Comparison of ENCODE assay signal across 30 mouse cellular contexts in genomic region chr7:30604944-30605343, GRCm38 (mm10). TPM values are rescaled to one million over a fixed set of nuclear protein-coding genes. Genes with fewer than 3 reads are reported as not detected.
DNase-seq lines count a peak whose midpoint lies in the region; ATAC-seq and TF ChIP-seq lines count a peak whose summit lies in the region.
"Had no signal": no experiment of that assay in that cellular context is flagged by ENCODE, and none has a peak within 500 bp of the region (broad histone marks: within the 10 kb centered on the region; RNA-seq: fewer than 3 reads in every experiment).

No protein-coding gene starts in this region.

- peak; percentile 40; the same call in 1 of the 2 replicates for TF ChIP-seq POLR2A in CH12.LX (IDR thresholded peaks at IDR 0.05; ENCODE audit: low read depth, low read length)
- no peak for TF ChIP-seq POLR2A in thymus, adult 2 months (IDR thresholded peaks at IDR 0.05; ENCODE audit: control insufficient read depth, extremely low read depth, insufficient read depth, low read length, poor library complexity)

- intact Hi-C loops in left cerebral cortex, postnatal 36 days (cut with DNase I): no loop called here

- 83% methylated on average over 8 of the region's 8 CpGs for WGBS in kidney, embryonic 16.5 days
- 90% methylated on average over 8 of the region's 8 CpGs for WGBS in embryonic facial prominence, embryonic 10.5 days
- 87% methylated on average over 8 of the region's 8 CpGs for WGBS in thymus, adult 2 months

- peak overlapping the region; percentile 25; the same call in 1 of the 2 replicates for H3K9ac ChIP-seq in kidney, embryonic 16.5 days (replicated peaks; ENCODE audit: low read length)
- peak overlapping the region; percentile 51 for H3K9ac ChIP-seq in CH12.LX (ENCODE audit: insufficient read depth, low read depth)
- H3K9ac ChIP-seq: embryonic facial prominence, embryonic 12.5 days; embryonic facial prominence, embryonic 15.5 days; forebrain, embryonic 12.5 days; forebrain, embryonic 15.5 days; forebrain, postnatal 0 days had no signal

- TF ChIP-seq RAD21 in CH12.LX (IDR thresholded peaks at IDR 0.05; ENCODE audit: low read depth, low read length): no peak

- H3K4me3 ChIP-seq in kidney, embryonic 16.5 days (ENCODE audit: low read length): no peak overlapping the region
- H3K4me3 ChIP-seq in CH12.LX (replicated peaks in 1 of 3; ENCODE audit: low read depth in 2 of 3, low read length in 2 of 3, poor library complexity in 1 of 3) (peak overlapping the region in 2 of 3 experiments; percentile 23 to 60), E14TG2a.4 (replicated peaks; ENCODE audit: low read length) (0 out of 2 replicates have a peak overlapping the region, but pooled peaks have one; percentile 26)
- no peak overlapping the region for H3K4me3 ChIP-seq in embryonic facial prominence, embryonic 10.5 days
- H3K4me3 ChIP-seq in thymus, adult 2 months (ENCODE audit: control insufficient read depth, insufficient read depth, low read length): no peak overlapping the region
- H3K4me3 ChIP-seq: embryonic facial prominence, embryonic 12.5 days; embryonic facial prominence, embryonic 15.5 days; erythroblast, embryonic 14.5 days; forebrain, embryonic 10.5 days; forebrain, embryonic 12.5 days; forebrain, embryonic 15.5 days had no signal

- dilution Hi-C loops in CH12.LX (cut with MboI; ENCODE audit: extremely low pct_ligation_motif_present, extremely low pct_unique_long_range_greater_than_20kb, low sequenced_read_pairs): no loop called here

- in situ Hi-C loops in CH12.LX (cut with MboI; ENCODE audit: low pct_ligation_motif_present, low pct_unique_long_range_greater_than_20kb, low sequenced_read_pairs): loop anchor here (5.0 kb wide), 1 partner anchor 48 kb away; the partner anchor contains the start of gene Lin37

- no peak for ATAC-seq in kidney, embryonic 16.5 days (ENCODE audit: low FRiP score, low TSS enrichment)
- ATAC-seq: activated CD4-positive, CD25-positive, alpha-beta regulatory T cell, adult 4 months; forebrain, embryonic 15.5 days; forebrain, postnatal 0 days; Patski had no signal

- peaks cover 23% of the 10 kb centered on the region for H3K4me1 ChIP-seq in kidney, embryonic 16.5 days (ENCODE audit: insufficient read depth, low read length)
- peaks cover 23 to 29% of the 10 kb centered on the region in 2 experiments for H3K4me1 ChIP-seq in CH12.LX (ENCODE audit: control insufficient read depth in 1 of 2, insufficient read depth in 2 of 2)
- peaks cover 98% of the 10 kb centered on the region for H3K4me1 ChIP-seq in E14TG2a.4 (replicated peaks; ENCODE audit: low read depth, low read length)
- H3K4me1 ChIP-seq in embryonic facial prominence, embryonic 10.5 days: peaks cover 20% of the 10 kb centered on the region
- H3K4me1 ChIP-seq in thymus, adult 2 months (replicated peaks; ENCODE audit: control insufficient read depth, insufficient read depth, low read length): 0 out of 2 replicates have a peak, but pooled peaks cover 5% of the 10 kb centered on the region
- H3K4me1 ChIP-seq: embryonic facial prominence, embryonic 12.5 days had no signal

- H3K79me2 ChIP-seq in CH12.LX (replicated peaks; ENCODE audit: control insufficient read depth, extremely low read depth, insufficient read depth, poor library complexity, severe bottlenecking): peaks cover 3% of the 10 kb centered on the region

- DNase-seq in kidney, postnatal 36 days: no peak
- DNase-seq in CH12.LX (ENCODE audit: extremely low read depth): no peak
- no peak for DNase-seq in embryonic facial prominence, embryonic 10.5 days (ENCODE audit: low spot score)
- no peak for DNase-seq in thymus, adult 2 months
- no peak for DNase-seq in cerebellum, adult 9-11 months
- DNase-seq in left cerebral cortex, postnatal 36 days (ENCODE audit: low spot score in 2 of 2): no peak
- DNase-seq: adrenal gland, adult 8-10 months; adrenal gland, postnatal 14 days; adrenal gland, postnatal 36 days; cerebellum, adult 11-12 months; cerebellum, adult 2 months; cerebellum, adult 9-10 months; cerebellum, postnatal 14 days; cerebellum, postnatal 36 days; embryo, embryonic 11 days; forebrain, postnatal 0 days had no signal

- no peaks in the 10 kb centered on the region for H3K27me3 ChIP-seq in kidney, embryonic 16.5 days (ENCODE audit: insufficient read depth, low read length)
- H3K27me3 ChIP-seq in CH12.LX (replicated peaks): no peaks in the 10 kb centered on the region
- H3K27me3 ChIP-seq in E14TG2a.4 (ENCODE audit: insufficient read depth, low read length): no peaks in the 10 kb centered on the region
- no peaks in the 10 kb centered on the region for H3K27me3 ChIP-seq in embryonic facial prominence, embryonic 10.5 days (replicated peaks; ENCODE audit: low read depth, poor library complexity, severe bottlenecking)
- H3K27me3 ChIP-seq in thymus, adult 2 months (ENCODE audit: control insufficient read depth, insufficient read depth, low read length): no peaks in the 10 kb centered on the region
- H3K27me3 ChIP-seq: embryonic facial prominence, embryonic 12.5 days; embryonic facial prominence, embryonic 15.5 days; forebrain, embryonic 12.5 days; forebrain, embryonic 15.5 days; Patski had no signal

- no peak overlapping the region for H3K4me2 ChIP-seq in kidney, embryonic 16.5 days (replicated peaks; ENCODE audit: low read depth, low read length)
- H3K4me2 ChIP-seq in CH12.LX (ENCODE audit: insufficient read depth, low read depth, poor library complexity, severe bottlenecking): peak overlapping the region; percentile 52
- H3K4me2 ChIP-seq: embryonic facial prominence, embryonic 12.5 days; embryonic facial prominence, embryonic 15.5 days; forebrain, embryonic 12.5 days; forebrain, embryonic 15.5 days had no signal

- TF ChIP-seq EP300 in CH12.LX (IDR thresholded peaks at IDR 0.05; ENCODE audit: low read length): no peak

- H3K36me3 ChIP-seq in kidney, embryonic 16.5 days (ENCODE audit: insufficient read depth, low read length): no peaks in the 10 kb centered on the region
- peaks cover 0 to 31% of the 10 kb centered on the region in 2 experiments for H3K36me3 ChIP-seq in CH12.LX (replicated peaks in 1 of 2; ENCODE audit: control insufficient read depth in 1 of 2, insufficient read depth in 1 of 2, low read length in 1 of 2)
- H3K36me3 ChIP-seq in E14TG2a.4 (ENCODE audit: insufficient read depth, low read length): no peaks in the 10 kb centered on the region; the same call in 1 of the 2 replicates
- no peaks in the 10 kb centered on the region for H3K36me3 ChIP-seq in embryonic facial prominence, embryonic 10.5 days (replicated peaks)
- no peaks in the 10 kb centered on the region for H3K36me3 ChIP-seq in thymus, adult 2 months (ENCODE audit: control insufficient read depth, insufficient read depth, low read length)
- H3K36me3 ChIP-seq: embryonic facial prominence, embryonic 12.5 days; embryonic facial prominence, embryonic 15.5 days; forebrain, embryonic 10.5 days; forebrain, embryonic 12.5 days; forebrain, embryonic 15.5 days had no signal

- no peak for TF ChIP-seq CTCF in CH12.LX (conservative IDR thresholded peaks at IDR 0.05 in 1 of 2, IDR thresholded peaks at IDR 0.05 in 1 of 2; ENCODE audit: low read depth in 2 of 2, low read length in 2 of 2)
- no peak for TF ChIP-seq CTCF in E14TG2a.4 (conservative IDR thresholded peaks at IDR 0.05; ENCODE audit: low read length)
- no peak for TF ChIP-seq CTCF in thymus, adult 2 months (IDR thresholded peaks at IDR 0.05; ENCODE audit: borderline replicate concordance, control insufficient read depth, extremely low read depth, insufficient read depth, low read length, poor library complexity)

- H3K27ac ChIP-seq in kidney, embryonic 16.5 days (ENCODE audit: low read length): no peak overlapping the region
- H3K27ac ChIP-seq in CH12.LX (ENCODE audit: insufficient read depth, low read depth): peak overlapping the region; percentile 64
- H3K27ac ChIP-seq in embryonic facial prominence, embryonic 10.5 days (replicated peaks): 0 out of 2 replicates have a peak overlapping the region, but pooled peaks have one; percentile 8
- H3K27ac ChIP-seq in thymus, adult 2 months (ENCODE audit: control insufficient read depth, insufficient read depth, low read length): no peak overlapping the region
- H3K27ac ChIP-seq: embryonic facial prominence, embryonic 12.5 days; embryonic facial prominence, embryonic 15.5 days; forebrain, embryonic 10.5 days; forebrain, embryonic 12.5 days; forebrain, embryonic 15.5 days had no signal

- H3K9me3 ChIP-seq in kidney, embryonic 16.5 days (ENCODE audit: low read length): no peaks in the 10 kb centered on the region
- H3K9me3 ChIP-seq in CH12.LX (replicated peaks; ENCODE audit: low read length) (peaks cover 3% of the 10 kb centered on the region), E14TG2a.4 (ENCODE audit: low read length) (no peaks in the 10 kb centered on the region)
- no peaks in the 10 kb centered on the region for H3K9me3 ChIP-seq in embryonic facial prominence, embryonic 10.5 days
- H3K9me3 ChIP-seq: embryonic facial prominence, embryonic 12.5 days; embryonic facial prominence, embryonic 15.5 days; forebrain, embryonic 10.5 days; forebrain, embryonic 12.5 days; forebrain, embryonic 15.5 days; G1E had no signal

RNA-seq across cellular contexts. Expression of gene Zbtb32, which starts 6.2 kb away (rescaled TPM):
- polyA plus RNA-seq in kidney, embryonic 16.5 days (2015; fragmentation: Nextera tagmentation; extraction: Ambion mirVana): 0.77 and 1.3 TPM in 2 replicates
- 183 TPM in 2 replicates for total RNA-seq in CH12.LX (2012; rRNA removed)
- 156 and 173 TPM in 2 replicates for total RNA-seq in CH12.LX (2014; rRNA removed)
- polyA plus RNA-seq in CH12.LX (2012; ENCODE audit: insufficient read length, low read depth): 171 and 178 TPM in 2 replicates
- 0.41 TPM in 1 of 2 replicates, not detected in the other for polyA plus RNA-seq in embryonic facial prominence, embryonic 10.5 days (2016; fragmentation: Nextera tagmentation; extraction: Ambion mirVana)
- polyA plus RNA-seq in thymus, adult 2 months (2012; rRNA removed): 1.9 and 3.2 TPM in 2 replicates
- not detected for total RNA-seq in left cerebral cortex, postnatal 36 days (2021)
- total RNA-seq: forebrain, postnatal 0 days had no signal
- polyA plus RNA-seq: cerebellum, adult 2 months had no signal

RNA-seq across cellular contexts. Expression of gene Upk1a, which starts 7.7 kb away (rescaled TPM):
- polyA plus RNA-seq in kidney, embryonic 16.5 days (2015; fragmentation: Nextera tagmentation; extraction: Ambion mirVana): 7.9 and 13.0 TPM in 2 replicates
- total RNA-seq in CH12.LX (2012; rRNA removed) (6.5 and 10.9 TPM in 2 replicates), CH12.LX (2014; rRNA removed) (0.47 and 0.49 TPM in 2 replicates)
- 1.8 and 2.3 TPM in 2 replicates for polyA plus RNA-seq in CH12.LX (2012; ENCODE audit: insufficient read length, low read depth)
- polyA plus RNA-seq in embryonic facial prominence, embryonic 10.5 days (2016; fragmentation: Nextera tagmentation; extraction: Ambion mirVana): 0.54 and 1.0 TPM in 2 replicates
- polyA plus RNA-seq in thymus, adult 2 months (2012; rRNA removed): 4.5 and 7.5 TPM in 2 replicates
- total RNA-seq in left cerebral cortex, postnatal 36 days (2021): under 1 TPM in 1 of 2 experiments, not detected in 1; 0.36 TPM
- total RNA-seq: common myeloid progenitor, adult 5-6 weeks had no signal

RNA-seq across cellular contexts. Expression of gene Kmt2b, which starts 16.4 kb away (rescaled TPM):
- 7.8 and 9.0 TPM in 2 replicates for polyA plus RNA-seq in kidney, embryonic 16.5 days (2015; fragmentation: Nextera tagmentation; extraction: Ambion mirVana)
- total RNA-seq in CH12.LX (2012; rRNA removed) (17.2 and 18.3 TPM in 2 replicates), CH12.LX (2014; rRNA removed) (4.8 and 8.4 TPM in 2 replicates)
- 31.0 and 32.8 TPM in 2 replicates for polyA plus RNA-seq in CH12.LX (2012; ENCODE audit: insufficient read length, low read depth)
- 8.9 and 10.2 TPM in 2 replicates for polyA plus RNA-seq in embryonic facial prominence, embryonic 10.5 days (2016; fragmentation: Nextera tagmentation; extraction: Ambion mirVana)
- 161 and 171 TPM in 2 replicates for polyA plus RNA-seq in thymus, adult 2 months (2012; rRNA removed)
- 10 to 100 TPM; 41.3 to 62.2 TPM for total RNA-seq in left cerebral cortex, postnatal 36 days (2021)

RNA-seq across cellular contexts. Expression of gene Cox6b1, which starts 21.0 kb away (rescaled TPM):
- 1,049 TPM in 2 replicates for polyA plus RNA-seq in kidney, embryonic 16.5 days (2015; fragmentation: Nextera tagmentation; extraction: Ambion mirVana)
- 432 and 456 TPM in 2 replicates for total RNA-seq in CH12.LX (2012; rRNA removed)
- 776 and 802 TPM in 2 replicates for total RNA-seq in CH12.LX (2014; rRNA removed)
- 581 and 625 TPM in 2 replicates for polyA plus RNA-seq in CH12.LX (2012; ENCODE audit: insufficient read length, low read depth)
- 776 and 799 TPM in 2 replicates for polyA plus RNA-seq in embryonic facial prominence, embryonic 10.5 days (2016; fragmentation: Nextera tagmentation; extraction: Ambion mirVana)
- polyA plus RNA-seq in thymus, adult 2 months (2012; rRNA removed): 283 and 388 TPM in 2 replicates
- 100 to 1,000 TPM; 561 to 663 TPM for total RNA-seq in left cerebral cortex, postnatal 36 days (2021)

RNA-seq across cellular contexts. Expression of gene Etv2, which starts 30.7 kb away (rescaled TPM):
- polyA plus RNA-seq in kidney, embryonic 16.5 days (2015; fragmentation: Nextera tagmentation; extraction: Ambion mirVana): not detected in 2 replicates
- total RNA-seq in CH12.LX (2012; rRNA removed): not detected in 2 replicates
- total RNA-seq in CH12.LX (2014; rRNA removed): not detected in 2 replicates
- polyA plus RNA-seq in CH12.LX (2012; ENCODE audit: insufficient read length, low read depth): not detected in 2 replicates
- polyA plus RNA-seq in embryonic facial prominence, embryonic 10.5 days (2016; fragmentation: Nextera tagmentation; extraction: Ambion mirVana): 0.47 and 0.87 TPM in 2 replicates
- 0.13 TPM in 1 of 2 replicates, not detected in the other for polyA plus RNA-seq in thymus, adult 2 months (2012; rRNA removed)
- not detected for total RNA-seq in left cerebral cortex, postnatal 36 days (2021)
- total RNA-seq: adrenal gland, adult 18-20 months; adrenal gland, adult 8-10 months; adrenal gland, postnatal 14 days; adrenal gland, postnatal 36 days; common myeloid progenitor, adult 5-6 weeks; forebrain, postnatal 0 days; G1E had no signal
- polyA plus RNA-seq: activated CD4-positive, CD25-positive, alpha-beta regulatory T cell, adult 4 months; C2C12; cerebellum, adult 2 months; embryonic facial prominence, embryonic 12.5 days; embryonic facial prominence, embryonic 15.5 days; erythroblast, embryonic 14.5 days; forebrain, embryonic 10.5 days; forebrain, embryonic 12.5 days; forebrain, embryonic 15.5 days; forebrain, postnatal 0 days; G1E; Patski had no signal

Comparison
In these comparisons a context has a peak if more than half of its experiments do, and no peak if none do; other contexts are left out.
1. H3K27ac ChIP-seq: peak in CH12.LX (single experiment) and embryonic facial prominence, embryonic 10.5 days (single experiment); none in kidney, embryonic 16.5 days (single experiment) and thymus, adult 2 months (single experiment).
2. H3K4me3 ChIP-seq: peak in CH12.LX (2 of 3) and E14TG2a.4 (single experiment); none in kidney, embryonic 16.5 days (single experiment), embryonic facial prominence, embryonic 10.5 days (single experiment) and thymus, adult 2 months (single experiment).
3. RNA of gene Zbtb32, which starts 6.2 kb away (polyA plus RNA-seq): 171 to 178 TPM in CH12.LX; 1.9 to 3.2 TPM in thymus, adult 2 months, 0.77 to 1.3 TPM in kidney, embryonic 16.5 days and 0.41 TPM in embryonic facial prominence, embryonic 10.5 days; every median in the first group is over 10 times any median in the second.